Mouse (Mus musculus) heart, adult 8-10 months (tissue): ENCODE data around the gene Gadd45b. TPM values are rescaled to one million over a fixed set of nuclear protein-coding genes. Genes with fewer than 3 reads are reported as not detected.

Experiments used
- DNase-seq: peaks from one replicate; pipeline ENCODE4 v3.0.0; 2022; ENCODE audit warnings: low spot score
- total RNA-seq, 4 experiments: library from RNA; stranded (reverse); gene quantifications; 2 replicates each; pipeline ENCODE4 v1.2.4; 2022

The Gadd45b gene
- total RNA-seq, 4 experiments from 2014 or later: 5.0 to 18.1 (median 12.0) TPM

- no peak for DNase-seq
These were observed 26.5 kb downstream of the Gadd45b start for GRCm38 (mm10) chr10:80956385-80956784.

GRCm38 (mm10) chr10:80956901-80957300 is 27.0 kb downstream of the Gadd45b start:
- DNase-seq: no peak

- DNase-seq: no peak
These were observed 27.9 kb downstream of the Gadd45b start for GRCm38 (mm10) chr10:80957791-80958190.

GRCm38 (mm10) chr10:80958979-80959637 is 29.2 kb downstream of the Gadd45b start:
- DNase-seq: no peak

- DNase-seq: peak; percentile 34
These were observed 31.0 kb downstream of the Gadd45b start for GRCm38 (mm10) chr10:80960551-80961508.

- DNase-seq: peak; percentile 47
These were observed 32.2 kb downstream of the Gadd45b start for GRCm38 (mm10) chr10:80962051-80962472.

GRCm38 (mm10) chr10:80962585-80962984 is 32.7 kb downstream of the Gadd45b start:
- DNase-seq: no peak

- peak; percentile 28 for DNase-seq
These were observed 33.4 kb downstream of the Gadd45b start for GRCm38 (mm10) chr10:80963031-80963975.

GRCm38 (mm10) chr10:80966296-80966695 is 36.4 kb downstream of the Gadd45b start:
- DNase-seq: no peak

- no peak for DNase-seq
These were observed 37.3 kb downstream of the Gadd45b start for GRCm38 (mm10) chr10:80967101-80967656.

GRCm38 (mm10) chr10:80968106-80968505 is 38.2 kb downstream of the Gadd45b start:
- DNase-seq: no peak

- no peak for DNase-seq
These were observed 39.4 kb downstream of the Gadd45b start for GRCm38 (mm10) chr10:80969298-80969697.

- DNase-seq: no peak
These were observed 40.3 kb downstream of the Gadd45b start for GRCm38 (mm10) chr10:80970159-80970558.

- no peak for DNase-seq
These were observed 41.7 kb downstream of the Gadd45b start for GRCm38 (mm10) chr10:80971533-80971932.

GRCm38 (mm10) chr10:80972071-80972987 is 42.5 kb downstream of the Gadd45b start:
- peak; percentile 33 for DNase-seq

- no peak for DNase-seq
These were observed 43.8 kb downstream of the Gadd45b start for GRCm38 (mm10) chr10:80973722-80974121.

- DNase-seq: no peak
These were observed 45.6 kb downstream of the Gadd45b start for GRCm38 (mm10) chr10:80975478-80975877.

- DNase-seq: no peak
These were observed 51.8 kb downstream of the Gadd45b start for GRCm38 (mm10) chr10:80981564-80982112.
